ENCODE assay signal across 14 mouse cellular contexts in genomic region chrX:112422998-112423397, GRCm38 (mm10). TPM values are rescaled to one million over a fixed set of nuclear protein-coding genes. Genes with fewer than 3 reads are reported as not detected.
DNase-seq lines count a peak whose midpoint lies in the region; ATAC-seq and TF ChIP-seq lines count a peak whose summit lies in the region.
"Not testable (repeated sequence)": the region's sequence is repeated elsewhere in the genome, so short reads cannot be mapped to it uniquely, and the experiment has no call there.
"Had no signal": no experiment of that assay in that cellular context is flagged by ENCODE, and none has a peak within 500 bp of the region (broad histone marks: within the 10 kb centered on the region; RNA-seq: fewer than 3 reads in every experiment).

No protein-coding gene starts in this region.

- H3K27me3 ChIP-seq in kidney, postnatal 0 days (ENCODE audit: insufficient read depth, low read length): not testable (repeated sequence)

- intact Hi-C loops in left cerebral cortex, postnatal 4 days (cut with DNase I): loop anchor here (5.0 kb wide), 1 partner anchor 479 kb away; no protein-coding TSS in a partner anchor

- H3K9ac ChIP-seq in kidney, postnatal 0 days (ENCODE audit: low read depth, low read length): not testable (repeated sequence)

- not testable (repeated sequence) for ATAC-seq in kidney, postnatal 0 days (replicated peaks; ENCODE audit: low FRiP score, low read depth)

- not testable (repeated sequence) for H3K27ac ChIP-seq in kidney, postnatal 0 days

- DNase-seq in B cell, adult 2 months: peak; percentile 11 to 26
- DNase-seq in adipocyte (ENCODE audit: low spot score): peak; percentile 33
- DNase-seq in cerebellum, postnatal 14 days: peak; percentile 20 to 44
- DNase-seq in gastrocnemius, postnatal 10 days: peak; percentile 4
- peak; percentile 58 for DNase-seq in kidney, postnatal 0 days (ENCODE audit: low spot score)
- peak; percentile 4 for DNase-seq in left cerebral cortex, postnatal 4 days
- peak; percentile 54 for DNase-seq in mesoderm, embryonic 11.5 days (ENCODE audit: low read depth, low spot score)
- peak; percentile 2 for DNase-seq in telencephalon, adult 2 months (ENCODE audit: low read depth, low spot score)

- TF ChIP-seq CTCF in kidney, postnatal 0 days (IDR thresholded peaks at IDR 0.05; ENCODE audit: low read depth): peak; percentile 62

- H3K9me3 ChIP-seq in kidney, postnatal 0 days (replicated peaks; ENCODE audit: low read length): not testable (repeated sequence)

- not testable (repeated sequence) for H3K4me1 ChIP-seq in kidney, postnatal 0 days (replicated peaks; ENCODE audit: insufficient read depth, low read length)

- 39% methylated on average over 2 of the region's 2 CpGs for WGBS in kidney, postnatal 0 days

- not testable (repeated sequence) for H3K36me3 ChIP-seq in kidney, postnatal 0 days (ENCODE audit: insufficient read depth, low read length)

- not testable (repeated sequence) for H3K4me2 ChIP-seq in kidney, postnatal 0 days (ENCODE audit: low read length)

- not testable (repeated sequence) for H3K4me3 ChIP-seq in kidney, postnatal 0 days (replicated peaks; ENCODE audit: low read depth, low read length)

RNA-seq across cellular contexts. Expression of gene Satl1, which starts 16.4 kb away (rescaled TPM):
- not detected for total RNA-seq in gastrocnemius, postnatal 10 days (2021)
- not detected in 2 replicates for polyA plus RNA-seq in kidney, postnatal 0 days (2015; fragmentation: Nextera tagmentation; extraction: Ambion mirVana)
- not detected for total RNA-seq in left cerebral cortex, postnatal 4 days (2021)
- total RNA-seq: adrenal gland, adult 2 months; gastrocnemius, postnatal 25 days had no signal
- polyA plus RNA-seq: adrenal gland, adult 2 months; forebrain, embryonic 10.5 days; heart, embryonic 16.5 days; intestine, embryonic 16.5 days; lung, adult 2 months had no signal

Comparison
In these comparisons a context has a peak if more than half of its experiments do, and no peak if none do; other contexts are left out.
1. DNase-seq: peak in every context shown above with its lines; median percentile 58 in kidney, postnatal 0 days; 54 in mesoderm, embryonic 11.5 days; 33 in adipocyte; 32 in cerebellum, postnatal 14 days; 18 in B cell, adult 2 months; 4 in gastrocnemius, postnatal 10 days; 4 in left cerebral cortex, postnatal 4 days; 2 in telencephalon, adult 2 months.